Mouse (Mus musculus) spleen, adult 12 weeks (tissue): ENCODE measurements around the gene Dazap1.

ENCODE experiments used
- DNase-seq: peaks from one replicate; pipeline ENCODE4 v3.0.0; 2022; ENCODE audit warnings: low spot score

Gene Dazap1

DNA sequence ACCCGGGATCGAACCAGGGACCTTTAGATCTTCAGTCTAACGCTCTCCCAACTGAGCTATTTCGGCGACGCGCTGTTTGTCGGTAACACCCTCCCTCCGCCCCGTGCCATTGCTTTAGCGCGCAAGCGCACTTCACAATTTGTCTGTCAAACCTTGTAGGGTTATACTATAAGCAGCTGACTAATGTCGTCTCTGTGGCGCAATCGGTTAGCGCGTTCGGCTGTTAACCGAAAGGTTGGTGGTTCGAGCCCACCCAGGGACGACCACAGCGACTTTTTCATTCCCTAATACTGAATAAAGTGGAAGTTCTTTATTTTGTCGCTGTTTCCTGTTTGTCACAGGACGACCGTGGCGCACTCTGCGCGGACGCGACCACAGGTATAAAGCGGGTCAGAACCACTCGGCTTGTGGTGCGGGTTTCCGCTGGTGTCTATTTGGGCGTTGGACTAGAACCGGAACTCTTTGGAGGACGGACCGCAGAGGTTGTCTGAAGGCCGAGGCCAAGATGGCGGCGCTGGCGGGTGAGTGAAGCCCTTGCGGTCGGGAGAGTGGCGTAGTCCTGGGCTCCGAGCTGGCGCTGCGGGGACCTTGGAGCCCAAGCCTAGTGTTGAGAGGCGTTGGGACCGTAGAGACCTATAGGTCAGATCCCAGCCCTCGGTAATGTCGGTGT lies 12.2 kb upstream of the Dazap1 start, which contains the start of gene Ndufs7:
Gene Ndufs7 (plus strand): TSS at position 151 of the 670 bp plus-strand sequence.
- DNase-seq = peak; percentile 96

DNA sequence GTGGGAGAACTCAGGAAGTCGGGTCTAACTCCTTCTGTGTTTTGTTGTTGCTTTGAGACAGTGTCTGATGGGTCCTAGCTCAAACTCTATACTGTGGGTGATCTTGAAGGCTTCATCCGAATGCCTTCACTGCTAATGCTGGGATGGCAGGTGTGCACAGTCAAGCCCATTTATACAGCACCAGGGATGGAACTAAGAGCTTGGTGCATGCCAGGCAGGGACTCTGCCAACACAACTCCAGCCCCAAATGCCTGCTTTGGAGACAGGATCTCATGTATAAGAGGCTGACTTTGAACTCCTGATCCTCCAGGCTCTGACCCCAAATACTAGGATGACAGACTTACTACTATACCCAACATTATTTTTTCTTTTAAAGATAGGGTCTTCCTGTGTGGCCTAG lies 11.2 kb upstream of the Dazap1 start:
- DNase-seq = no peak

DNA sequence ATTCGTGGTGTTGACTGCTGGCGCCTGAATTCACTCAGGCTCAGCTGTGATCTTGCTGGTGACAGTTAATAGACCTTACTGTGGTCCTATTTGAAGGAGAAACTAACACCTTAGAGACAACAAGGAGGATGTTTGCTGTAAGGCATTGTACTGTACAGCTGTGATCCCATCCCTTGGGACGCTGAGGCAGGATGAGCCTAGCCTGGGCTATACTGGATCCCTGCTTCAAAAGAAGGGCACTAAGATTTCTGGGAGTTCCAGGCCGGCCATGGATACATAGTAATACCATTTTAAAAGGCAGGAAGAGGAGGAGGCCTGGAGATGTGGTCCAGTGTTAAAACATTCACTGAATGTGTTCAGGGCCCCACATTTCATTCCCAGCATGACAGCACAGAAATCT lies 10.7 kb upstream of the Dazap1 start:
- DNase-seq = no peak

DNA sequence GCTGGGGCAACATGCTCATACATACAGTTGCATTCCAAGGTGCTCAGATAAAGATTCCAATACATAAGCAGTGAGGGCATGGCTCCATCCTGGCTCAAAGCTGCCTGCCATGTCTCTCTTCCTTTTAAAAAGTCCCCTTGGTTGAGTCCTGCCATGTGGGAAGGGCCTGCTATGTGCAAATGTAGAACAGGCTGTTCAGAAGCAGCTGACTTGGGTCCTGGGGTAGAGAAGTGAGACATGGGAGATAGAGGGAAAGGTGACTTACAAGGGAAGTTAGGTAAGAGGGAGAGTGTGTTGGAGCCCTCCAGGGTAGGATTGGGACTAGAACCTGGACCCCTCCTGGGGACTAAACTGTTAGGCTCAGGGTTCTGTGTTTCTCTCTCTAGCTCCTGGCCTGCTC lies 9.3 kb upstream of the Dazap1 start:
- no peak for DNase-seq

DNA sequence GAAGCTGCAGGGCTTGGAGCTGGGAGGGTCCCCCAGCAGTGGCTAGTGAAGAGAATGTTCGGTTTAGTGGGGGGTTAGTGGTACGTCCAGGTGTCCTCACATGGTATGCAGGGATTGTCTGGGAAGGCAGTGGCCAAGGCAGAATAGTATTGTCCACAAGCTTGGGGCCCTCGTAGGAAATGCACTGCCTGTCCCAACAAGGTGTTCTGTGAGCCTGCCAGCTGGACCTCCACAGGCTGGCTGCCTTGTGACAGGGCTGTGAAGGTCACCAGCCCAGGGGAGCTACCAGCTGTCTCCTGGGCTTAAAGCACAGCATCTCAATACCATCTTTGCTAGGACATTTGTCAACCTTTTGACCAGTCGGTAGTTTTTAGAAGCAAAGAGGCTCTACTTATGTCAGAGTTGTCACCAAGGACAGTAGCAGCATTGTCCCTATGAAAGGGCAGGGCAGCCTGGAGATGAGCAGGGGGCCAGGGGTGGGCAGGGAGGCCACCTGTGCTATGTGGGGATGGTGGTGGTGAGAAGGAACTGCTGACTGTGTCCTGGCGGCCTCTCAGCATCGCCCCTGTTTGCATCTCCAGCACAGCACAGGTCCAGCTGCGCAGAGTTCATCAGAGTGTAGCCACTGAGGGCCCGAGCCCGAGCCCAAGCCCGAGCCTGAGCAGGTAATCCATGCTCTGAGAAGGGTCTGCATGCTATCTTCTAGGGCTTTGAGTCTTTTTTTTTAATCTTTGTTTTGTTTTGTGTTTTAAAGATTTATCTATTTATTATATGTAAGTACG lies 8.6 kb upstream of the Dazap1 start:
- DNase-seq = no peak

DNA sequence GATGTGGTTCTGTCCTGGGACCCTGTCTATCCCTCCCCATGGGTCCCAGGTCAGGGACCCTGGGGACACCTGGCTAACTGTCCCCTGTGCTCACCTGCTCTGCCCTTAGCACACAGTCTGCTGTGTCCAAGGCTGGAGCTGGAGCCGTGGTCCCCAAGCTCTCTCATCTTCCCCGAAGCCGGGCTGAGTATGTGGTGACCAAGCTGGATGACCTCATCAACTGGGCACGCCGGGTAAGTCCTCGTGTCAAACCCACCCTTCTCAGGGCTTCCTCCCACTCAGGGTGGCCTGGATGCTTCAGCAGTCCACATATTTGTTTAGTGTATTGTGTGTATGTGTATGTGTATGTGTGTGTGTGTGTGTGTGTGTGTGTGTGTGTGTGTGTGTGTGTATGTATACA lies 7.7 kb upstream of the Dazap1 start:
- no peak for DNase-seq

DNA sequence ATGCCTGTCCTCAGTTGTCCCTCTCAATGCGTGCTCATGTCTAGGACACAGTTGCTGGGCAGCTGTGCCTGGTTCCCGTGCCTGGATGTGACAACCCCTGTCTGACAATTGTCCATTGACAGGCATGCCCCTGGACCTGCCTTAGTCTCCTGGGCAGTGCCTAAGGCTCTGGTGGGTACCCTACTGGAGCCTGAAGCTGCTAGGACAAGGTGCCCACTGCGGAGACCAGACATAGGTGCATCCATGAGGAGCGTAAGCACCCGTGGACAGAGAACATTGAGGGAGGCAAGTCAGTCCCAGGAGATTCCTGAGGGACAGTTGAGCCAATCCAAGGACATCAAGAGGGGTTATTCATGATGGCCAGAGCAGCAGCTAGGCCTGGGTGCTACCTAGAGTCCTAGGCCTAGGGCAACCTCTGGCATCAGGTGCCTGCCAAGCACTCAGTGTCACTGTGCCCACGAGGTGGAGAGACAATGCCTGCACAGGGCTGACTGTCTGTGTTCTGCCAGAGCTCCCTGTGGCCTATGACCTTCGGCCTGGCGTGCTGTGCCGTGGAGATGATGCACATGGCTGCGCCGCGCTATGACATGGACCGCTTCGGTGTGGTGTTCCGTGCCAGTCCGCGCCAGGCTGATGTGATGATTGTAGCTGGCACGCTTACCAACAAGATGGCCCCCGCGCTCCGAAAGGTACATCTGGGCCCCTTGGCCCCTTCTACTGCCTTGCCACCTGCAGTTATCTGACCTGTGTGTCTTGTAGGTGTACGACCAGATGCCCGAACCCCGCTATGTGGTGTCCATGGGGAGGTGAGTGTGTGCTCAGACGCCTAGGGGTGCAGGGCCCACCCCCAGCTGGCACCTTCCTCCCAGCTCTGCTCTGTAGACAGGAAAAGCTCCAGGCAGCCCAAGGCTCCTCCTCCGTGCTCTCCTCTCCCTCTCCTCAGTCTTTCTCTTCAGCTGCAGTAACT lies 6.7 kb upstream of the Dazap1 start:
- DNase-seq = no peak

DNA sequence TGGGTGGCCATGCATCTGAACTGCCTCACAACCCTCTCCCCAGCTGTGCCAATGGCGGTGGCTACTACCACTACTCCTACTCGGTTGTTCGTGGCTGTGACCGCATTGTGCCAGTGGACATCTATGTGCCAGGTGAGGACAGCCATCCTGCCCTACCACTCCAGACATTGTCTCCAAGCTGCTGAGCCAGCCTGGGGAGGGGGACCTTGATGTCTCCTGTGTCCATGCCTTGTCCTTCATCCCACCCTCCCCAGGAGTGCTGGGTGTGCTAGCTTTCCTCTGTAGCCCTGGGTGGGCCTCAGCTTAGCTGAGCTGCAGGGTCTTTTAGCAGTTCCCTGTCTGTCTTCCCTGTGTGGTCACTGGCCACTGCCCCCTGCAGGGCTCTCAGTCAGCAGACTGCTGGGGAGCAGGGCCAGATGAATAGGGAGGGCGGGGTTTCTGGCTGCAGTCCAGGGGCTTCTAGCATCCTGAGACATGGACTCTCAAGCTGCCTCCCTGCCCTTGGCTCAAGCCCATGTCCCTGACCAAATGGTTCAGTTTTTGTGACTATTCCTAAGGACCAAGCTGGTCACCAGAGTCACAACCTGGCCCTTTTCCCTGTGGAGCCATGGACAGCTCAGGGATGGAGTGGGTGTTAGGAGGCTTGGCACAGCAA lies 5.3 kb upstream of the Dazap1 start:
- no peak for DNase-seq

DNA sequence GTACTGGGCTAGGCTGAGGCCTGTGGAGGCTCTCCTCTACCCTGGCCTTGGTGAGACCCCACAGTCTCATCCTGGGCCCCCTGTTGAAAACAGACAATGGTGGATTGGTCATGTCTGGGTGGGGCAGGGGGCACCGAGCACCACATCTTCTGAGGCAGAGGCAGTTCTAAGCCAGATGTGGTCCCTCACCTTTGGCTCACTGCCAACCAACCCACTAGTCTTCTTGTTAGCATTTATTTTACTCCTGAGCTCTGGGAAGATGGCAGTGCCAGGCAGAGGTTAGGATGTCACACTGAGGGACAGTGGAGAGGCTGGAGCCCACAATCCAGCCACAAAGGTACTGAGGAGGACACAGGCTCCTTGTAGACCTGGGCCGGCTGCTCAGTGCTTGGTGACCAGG lies 3.4 kb upstream of the Dazap1 start:
- no peak for DNase-seq

DNA sequence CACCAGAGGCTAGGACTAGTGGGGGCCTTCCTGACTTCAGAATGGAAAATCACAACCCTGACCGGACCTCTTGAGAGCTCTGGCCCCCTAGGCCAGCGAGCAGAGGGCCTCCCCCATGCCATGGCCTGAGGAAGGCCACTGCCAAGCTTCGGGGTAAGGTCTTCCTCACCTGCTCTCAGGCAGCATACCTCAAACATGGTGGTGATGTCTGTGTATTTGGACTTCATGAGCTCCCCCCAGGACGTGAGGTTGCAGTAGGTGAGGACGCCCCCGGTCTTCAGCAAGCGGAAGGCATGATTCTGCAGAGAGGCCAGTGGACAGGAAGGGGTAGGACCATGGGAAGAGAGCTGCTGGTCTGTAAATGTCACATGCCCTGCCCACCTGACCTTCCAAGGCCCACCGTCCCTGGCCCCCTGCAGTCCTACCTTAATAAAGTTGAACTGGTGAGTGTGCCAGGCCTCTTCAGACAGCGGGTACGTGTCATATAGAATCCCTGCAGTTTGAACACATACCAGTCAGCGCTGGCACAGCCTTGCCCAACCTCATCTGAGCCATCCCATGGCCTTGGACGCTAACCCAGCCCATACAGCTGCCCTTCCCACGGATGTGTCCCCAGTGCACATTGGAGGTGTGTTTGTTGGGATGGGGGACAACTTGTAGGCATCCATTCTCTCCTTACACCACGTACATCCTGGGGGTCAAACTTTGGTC lies 2.4 kb upstream of the Dazap1 start:
- DNase-seq = no peak

DNA sequence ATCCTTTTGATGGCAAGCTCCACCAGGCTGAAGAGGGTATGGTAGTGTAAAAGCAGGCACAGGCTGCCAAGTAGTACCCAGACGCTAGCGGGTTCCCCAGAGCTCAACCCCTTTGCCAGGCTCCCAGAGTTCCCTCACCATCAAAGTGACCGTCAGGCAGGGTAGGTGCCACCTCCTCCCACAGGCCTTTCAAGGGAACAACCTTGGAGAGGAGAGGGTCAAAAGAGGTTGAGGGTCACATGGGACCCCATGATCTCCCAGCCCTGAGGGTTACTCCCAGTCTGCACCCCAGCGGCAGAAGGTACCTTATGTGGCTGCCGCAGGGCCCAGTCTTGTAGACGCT lies 1.9 kb upstream of the Dazap1 start:
- no peak for DNase-seq

DNA sequence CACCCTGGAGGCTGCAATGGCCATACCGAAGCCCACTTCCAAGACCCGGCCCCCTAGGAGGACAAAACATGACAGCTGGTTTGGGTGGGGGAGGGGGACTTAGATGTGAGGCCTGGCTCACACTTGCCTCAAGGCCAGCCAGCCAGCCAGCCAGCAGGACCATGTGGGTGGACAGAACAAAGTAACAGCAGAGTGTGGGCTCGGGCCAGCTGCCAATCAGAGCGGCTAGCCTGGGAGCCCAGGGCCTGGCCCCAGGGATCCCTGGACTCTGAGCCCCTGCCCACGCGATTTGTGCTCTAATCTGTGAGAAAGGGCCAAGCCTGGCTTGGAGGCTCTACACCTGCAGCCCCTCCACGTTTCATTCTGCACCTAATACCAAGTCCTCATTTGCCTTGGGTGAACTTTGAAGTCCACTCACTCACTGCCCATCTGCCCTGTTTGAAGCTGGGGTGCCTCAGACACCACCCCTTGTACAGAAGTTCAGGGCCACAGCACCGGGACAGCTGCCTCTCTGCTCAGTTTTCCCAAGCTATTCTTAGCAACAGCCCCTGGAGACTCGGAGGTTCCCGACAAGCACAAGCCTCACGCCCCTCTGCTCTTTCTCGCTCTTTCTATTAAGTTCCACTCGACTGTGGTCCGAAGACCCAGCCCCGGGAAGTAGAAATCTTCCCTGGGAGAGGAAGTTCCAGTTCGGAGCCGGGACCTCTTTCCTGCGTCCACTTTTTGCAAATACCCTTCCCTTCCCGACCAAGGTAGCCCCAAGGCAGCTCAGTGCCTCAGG lies 1.2 kb upstream of the Dazap1 start:
- DNase-seq = no peak

DNA sequence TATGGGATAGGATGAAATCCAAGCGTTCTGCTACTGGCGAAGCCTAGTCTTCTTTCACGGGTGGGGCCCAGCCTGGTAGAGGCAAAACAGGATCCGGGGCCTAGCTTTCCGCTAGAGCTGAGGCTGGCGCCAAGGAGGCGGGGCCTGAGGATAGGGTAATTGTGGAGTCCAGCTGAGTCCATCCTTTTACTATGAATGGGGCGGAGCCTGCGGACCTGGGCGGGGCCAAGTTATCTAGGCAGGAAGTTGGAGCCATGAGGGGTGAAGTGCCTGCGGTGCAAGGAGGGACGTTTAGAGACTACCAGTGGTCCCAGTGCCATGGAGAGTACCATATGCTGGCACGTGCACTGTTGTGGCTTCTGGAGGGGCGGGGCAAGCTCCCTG lies 291 bp downstream of the Dazap1 start:
- peak; percentile 85 for DNase-seq

DNA sequence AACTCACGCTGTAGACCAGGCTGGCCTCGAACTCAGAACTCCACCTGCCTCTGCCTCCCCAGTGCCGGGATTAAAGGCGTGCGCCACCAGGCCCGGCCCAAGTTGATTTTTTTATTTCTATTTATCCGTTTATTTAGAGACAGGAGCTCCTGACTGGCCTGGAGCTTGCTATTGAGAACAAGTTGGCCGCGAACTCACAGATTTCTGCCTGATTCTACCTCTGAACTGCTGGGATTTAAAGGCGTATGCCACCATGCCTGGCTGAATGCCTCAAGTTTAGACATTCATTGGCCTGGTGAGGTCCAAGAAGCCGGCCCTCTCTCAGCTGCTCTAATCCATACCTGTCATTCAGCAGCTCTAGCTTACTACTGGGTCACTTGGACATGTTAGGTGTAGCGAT lies 883 bp downstream of the Dazap1 start:
- DNase-seq = no peak

DNA sequence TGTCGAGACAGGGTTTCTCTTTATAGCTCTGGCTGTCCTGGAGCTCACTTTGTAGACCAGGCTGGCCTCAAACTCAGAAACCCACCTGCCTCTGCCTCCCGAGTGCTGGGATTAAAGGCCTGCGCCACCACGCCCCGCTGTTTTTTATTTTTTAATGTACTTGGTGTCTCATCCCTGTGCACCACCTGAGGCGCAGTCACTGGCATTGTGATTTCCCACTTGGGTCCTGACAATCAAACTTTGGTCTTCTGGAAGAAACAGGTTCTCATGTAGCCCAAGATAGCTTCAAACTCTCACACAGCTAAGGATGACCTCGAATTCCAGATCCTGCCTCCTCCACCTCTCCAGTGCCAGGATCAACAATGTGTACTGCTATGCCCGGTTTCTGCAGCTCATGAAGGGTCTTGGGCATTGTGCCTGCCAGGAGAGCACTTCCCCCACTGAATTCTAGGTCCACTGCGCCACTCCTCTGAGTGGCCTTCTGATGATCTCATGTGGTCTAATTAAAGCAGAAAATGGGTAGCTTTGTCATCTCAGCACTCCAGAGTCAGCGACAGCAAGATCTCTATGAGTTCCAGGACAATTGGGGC lies 1.6 kb downstream of the Dazap1 start:
- DNase-seq = no peak

DNA sequence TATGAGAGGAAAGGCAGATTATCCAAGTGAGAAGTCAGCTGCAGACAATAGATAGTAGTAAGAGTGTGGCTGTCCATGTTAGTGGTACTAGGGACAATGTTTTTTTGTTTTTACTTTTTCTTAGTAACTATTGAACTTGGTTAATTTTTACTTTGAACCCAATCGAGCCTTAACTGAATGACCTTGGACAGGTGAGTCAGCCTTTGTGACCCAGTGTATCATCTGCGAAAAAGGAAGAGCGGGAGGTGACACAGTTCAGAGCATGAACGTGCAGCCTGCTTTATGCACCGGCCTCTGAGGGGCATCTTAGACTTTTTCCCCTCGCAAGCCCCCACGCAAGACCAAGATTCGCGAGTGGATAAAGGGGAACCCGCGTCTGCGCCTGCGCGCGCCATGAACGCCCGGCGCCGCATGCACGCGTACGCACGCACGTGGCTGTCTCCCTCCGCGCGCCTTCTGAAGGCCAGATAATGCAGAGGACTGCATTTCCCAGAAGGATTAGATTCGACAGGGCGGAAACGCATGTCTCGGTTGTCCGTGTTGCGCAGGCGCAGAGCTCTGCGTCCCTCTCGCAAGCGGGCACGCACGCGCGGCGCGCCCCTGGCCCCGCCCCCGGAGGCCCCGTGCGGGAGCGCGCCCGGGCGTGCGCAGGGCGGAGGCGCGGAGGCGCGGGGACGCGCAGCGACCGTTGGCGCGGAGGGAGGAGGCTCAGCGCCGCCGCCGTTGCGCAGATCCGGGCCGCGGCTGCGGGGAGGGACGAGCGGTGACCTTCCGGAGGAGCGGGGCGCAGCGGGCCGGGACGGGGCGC lies 3.3 kb downstream of the Dazap1 start:
- peak; percentile 97 for DNase-seq

DNA sequence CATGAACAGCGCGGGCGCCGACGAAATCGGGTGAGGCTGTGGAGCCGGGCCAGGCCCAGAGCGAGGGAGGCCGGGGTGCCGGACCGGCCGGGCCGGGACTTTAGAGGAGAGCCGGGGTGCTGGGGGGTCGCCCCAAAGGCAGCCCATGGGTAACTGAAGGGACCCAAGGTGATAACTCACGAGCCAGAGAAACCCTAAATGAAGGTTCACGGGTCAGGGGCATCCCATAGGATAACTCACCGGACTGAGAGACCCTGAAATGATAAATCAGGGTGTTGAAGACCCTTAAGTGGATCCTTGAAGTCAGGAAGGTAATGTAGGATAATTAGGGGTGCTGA lies 3.8 kb downstream of the Dazap1 start:
- DNase-seq = no peak

DNA sequence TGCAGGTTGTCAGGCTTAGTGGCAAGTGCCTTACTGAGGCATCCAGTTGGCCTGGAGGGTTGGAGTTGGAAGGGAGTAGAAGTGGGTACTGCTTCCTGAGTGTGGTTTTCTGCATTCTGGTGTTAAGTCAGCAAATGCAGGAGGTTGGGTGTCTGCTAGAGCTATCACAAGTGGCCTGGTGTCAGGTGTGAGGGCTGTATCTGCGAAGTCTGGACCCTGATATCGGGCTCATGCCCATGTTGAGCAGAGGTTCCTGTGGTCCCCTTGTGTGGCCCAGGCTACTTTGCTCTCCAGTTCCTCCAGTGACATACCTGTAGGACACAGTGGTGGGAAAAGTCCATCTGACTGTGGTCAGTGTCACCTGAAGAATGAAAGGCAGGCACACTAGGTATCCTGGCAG lies 8.8 kb downstream of the Dazap1 start:
- no peak for DNase-seq

DNA sequence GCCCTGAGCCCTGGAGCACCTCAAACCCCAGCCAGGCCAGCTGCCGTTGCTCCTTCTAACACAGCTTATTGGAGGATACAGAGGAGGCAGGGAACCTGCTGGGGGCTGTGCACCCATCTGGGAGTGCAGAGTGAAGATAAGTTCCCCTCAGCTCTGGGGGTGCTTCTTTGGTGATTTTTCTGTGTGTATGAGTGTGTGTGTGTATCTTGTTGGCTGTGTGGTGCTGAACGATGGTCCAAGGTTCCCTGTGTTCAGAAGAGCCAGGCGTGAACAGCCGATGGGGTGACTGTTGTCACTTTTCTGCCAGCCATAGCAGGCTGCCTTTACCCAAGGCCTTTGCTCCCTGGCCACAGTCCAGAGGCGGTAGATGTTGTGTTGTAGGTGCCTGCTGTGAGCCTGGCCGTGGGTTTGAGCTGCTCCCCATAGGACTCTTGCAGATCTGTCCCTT lies 9.5 kb downstream of the Dazap1 start:
- DNase-seq = no peak
